Mouse (Mus musculus) WW6 (cell line): Measurements from ENCODE around the gene Ptrh1.

Experiments
- DNase-seq: peaks from one replicate; pipeline ENCODE4 v3.0.0-alpha.2; 2013; ENCODE audit warnings: low read depth, low spot score

The Ptrh1 gene

DNA sequence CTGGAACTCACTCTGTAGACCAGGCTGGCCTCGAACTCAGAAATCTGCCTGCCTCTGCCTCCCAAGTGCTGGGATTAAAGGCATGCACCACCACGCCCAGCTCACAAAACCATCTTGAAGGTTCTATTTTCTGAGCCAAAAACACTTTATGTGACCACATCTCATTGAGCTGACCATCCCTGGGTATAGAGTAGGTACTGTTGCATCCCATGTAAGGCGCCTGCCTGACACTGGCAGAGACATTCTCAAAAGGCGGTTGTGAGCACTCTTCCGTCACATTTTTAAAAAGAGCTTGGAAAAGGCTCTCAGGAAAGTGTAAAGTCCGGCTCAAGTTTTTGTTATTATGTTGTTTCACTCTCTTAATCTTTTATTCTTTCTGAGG is 18.9 kb upstream of the Ptrh1 start:
- DNase-seq, result no peak

DNA sequence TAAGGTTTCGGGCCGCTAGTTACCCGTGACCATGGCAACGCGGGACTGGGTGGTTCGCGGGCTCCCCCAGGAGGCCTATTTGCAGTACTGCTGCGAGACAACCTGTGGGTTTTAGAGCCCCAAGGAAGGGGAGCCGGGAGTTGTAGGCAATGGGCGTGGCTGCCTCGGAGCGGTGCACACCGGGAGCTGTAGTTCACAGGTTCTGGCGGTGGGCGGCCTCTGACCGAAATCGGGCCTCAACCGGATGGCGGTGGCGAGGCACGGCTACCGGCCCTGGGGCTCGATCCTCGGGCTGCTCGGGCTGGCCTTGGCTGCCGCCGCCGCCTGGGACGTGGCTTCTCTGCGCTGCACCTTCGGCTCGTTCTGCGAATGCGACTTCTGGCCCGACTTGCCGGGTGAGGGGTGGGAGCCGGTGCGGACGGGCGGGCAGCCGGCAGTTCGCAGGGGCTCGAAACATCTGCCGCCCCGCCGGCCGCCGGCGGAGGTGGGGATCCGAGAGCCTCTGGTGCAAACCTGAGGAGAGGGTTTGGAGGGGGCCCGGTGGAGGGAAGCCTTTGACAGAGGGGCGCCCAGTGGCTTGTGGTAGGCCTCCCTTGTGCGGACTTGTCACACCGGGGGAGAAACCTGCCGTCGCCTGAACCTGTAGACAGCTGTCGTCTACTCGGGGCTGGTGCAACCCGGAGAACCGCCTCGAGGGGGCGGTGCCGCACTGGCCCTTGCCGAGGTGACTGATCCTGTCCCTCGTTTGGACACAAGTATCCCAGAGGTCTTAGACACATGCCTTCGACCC is 18.3 kb upstream of the Ptrh1 start, which contains the start of gene Tor2a:
Tor2a (plus strand) TSS at position 179 of the 790 bp plus-strand sequence.
- DNase-seq, result peak; percentile 87

DNA sequence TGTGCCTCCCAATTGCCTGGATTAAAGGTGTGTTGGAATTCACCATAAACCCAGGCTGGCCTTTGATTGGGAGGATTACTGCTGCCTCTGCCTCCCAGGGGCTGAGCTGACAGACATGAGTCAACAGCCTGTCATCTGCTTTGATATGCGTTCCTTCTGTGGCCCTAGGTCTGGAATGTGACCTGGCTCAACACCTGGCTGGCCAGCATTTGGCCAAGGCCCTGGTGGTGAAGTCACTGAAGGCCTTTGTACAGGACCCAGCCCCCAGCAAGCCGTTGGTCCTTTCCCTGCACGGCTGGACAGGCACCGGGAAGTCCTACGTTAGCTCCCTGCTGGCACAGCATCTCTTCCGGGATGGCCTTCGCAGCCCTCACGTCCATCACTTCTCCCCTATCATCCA is 17.1 kb upstream of the Ptrh1 start:
- DNase-seq, result no peak

DNA sequence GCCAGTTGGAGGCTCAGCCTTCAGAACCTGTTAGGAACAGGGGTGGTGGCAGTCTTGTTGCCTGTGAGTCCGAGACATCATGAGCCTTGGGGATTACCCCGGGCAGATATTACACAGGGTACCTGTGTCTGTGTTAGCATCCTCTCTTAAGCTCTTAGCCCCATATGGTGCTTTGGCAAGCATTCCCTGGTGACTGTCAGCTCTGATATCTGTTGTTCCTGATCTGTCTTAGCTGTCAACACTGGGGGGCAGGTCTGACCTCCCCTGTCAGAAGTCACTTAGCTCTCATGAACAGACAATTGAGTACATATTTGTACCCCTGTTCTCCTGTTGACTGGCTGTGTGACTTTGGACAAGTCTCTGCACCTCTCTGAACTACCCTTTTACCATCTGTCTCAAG is 16.6 kb upstream of the Ptrh1 start:
- DNase-seq, result no peak

DNA sequence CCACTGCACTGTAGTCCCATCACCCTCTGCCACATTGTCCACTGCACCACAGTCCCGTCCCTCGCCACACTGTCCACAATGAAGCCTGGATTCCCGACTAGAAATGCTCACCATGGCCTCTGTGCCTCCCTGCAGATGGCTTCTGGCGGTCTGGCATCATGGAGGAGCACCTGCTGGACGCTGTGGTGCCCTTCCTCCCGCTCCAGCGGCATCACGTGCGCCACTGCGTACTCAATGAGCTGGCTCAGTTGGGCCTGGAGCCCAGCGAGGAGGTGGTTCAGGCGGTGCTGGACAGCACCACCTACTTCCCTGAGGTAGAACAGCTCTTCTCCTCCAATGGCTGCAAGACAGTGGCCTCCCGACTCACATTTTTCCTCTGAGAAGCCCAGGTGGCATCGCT is 14.2 kb upstream of the Ptrh1 start:
- DNase-seq, result no peak

DNA sequence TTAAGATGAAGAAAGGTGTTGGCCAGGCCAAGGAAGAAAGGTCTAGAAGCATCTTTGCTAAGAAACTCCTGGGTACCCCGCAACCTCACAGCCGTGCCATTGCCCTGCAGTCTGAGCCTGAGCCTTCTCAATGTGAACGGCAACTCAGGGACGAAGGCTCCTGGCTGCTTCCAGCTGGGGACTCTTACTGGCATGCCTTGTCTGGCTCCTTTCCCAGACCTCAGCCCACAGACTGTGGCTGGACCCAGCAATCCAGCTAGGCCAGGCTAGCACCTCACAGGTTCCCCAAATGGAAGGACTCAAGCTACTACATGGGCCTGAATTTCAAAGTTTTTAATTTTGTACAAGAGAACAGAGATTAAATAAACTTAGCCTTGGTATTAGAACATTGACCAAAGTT is 13.7 kb upstream of the Ptrh1 start:
- DNase-seq, result no peak

DNA sequence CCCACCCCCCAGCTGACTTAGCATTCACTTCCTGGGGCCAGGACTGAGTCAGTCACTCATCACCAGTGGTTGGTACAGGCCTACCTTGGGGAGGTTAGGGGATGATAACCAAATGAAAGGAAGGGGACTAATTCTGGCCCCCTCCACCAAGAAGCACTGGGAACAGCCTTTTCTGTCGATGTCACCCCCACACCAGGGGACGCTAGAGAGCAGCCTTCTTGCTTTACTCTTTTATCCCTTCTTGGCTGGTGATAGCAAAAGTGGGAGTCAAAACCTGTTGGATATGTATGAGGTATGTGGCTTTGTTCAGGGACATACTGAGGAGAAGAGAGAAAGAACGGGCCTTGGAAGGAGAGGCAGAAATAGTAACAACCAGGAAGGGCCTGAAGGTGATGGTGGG is 12.2 kb upstream of the Ptrh1 start:
- no peak for DNase-seq

DNA sequence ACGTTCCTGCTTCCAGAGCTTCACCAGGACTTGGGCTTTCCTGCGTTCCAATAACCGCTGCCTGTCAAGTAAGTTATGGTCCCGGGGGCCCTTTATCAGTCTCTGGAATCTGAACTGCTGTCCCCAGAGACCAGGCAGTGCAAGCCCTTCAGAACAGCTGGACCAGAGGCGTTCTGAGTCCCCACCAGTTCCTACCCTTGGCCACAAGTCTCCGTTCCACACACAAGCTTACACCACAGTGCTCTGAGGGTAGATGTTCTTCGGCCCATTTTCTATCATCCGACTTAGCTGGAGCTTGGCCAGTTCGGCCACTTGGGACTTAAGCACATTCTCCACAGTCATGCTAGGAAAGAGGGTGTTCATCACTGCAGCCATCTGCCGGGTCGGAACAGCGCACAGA is 8.3 kb upstream of the Ptrh1 start:
- no peak for DNase-seq

DNA sequence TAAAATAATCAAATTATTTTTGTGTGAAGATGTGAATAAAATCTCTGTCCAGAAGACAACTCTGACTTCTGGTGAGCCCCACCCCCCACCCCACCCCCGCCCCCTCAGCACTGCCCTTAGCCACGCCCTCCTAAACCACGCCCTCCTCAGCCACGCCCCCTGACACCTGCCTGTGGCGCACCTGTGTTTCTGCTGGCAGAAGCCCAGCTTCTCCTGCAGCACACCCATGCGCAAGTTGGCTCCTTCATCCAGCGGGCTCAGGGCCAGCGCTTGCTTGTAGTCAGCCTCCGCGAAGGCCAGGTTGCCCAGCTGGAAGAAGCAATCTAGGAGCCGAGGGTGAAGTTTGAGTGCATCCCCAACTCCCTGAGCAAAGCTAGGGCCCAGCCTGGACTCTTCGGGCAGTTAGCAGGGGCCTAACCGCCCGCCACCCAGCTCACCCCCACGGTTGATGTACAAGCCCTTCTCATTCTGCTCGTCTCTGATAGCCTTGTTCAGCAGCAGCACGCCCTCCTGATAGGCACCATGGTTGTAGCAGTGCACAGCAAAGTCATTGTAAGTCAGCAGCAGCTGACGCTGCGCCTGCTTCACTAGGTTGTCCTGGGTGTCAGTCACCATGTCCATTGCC is 6.8 kb upstream of the Ptrh1 start:
- DNase-seq, result no peak

DNA sequence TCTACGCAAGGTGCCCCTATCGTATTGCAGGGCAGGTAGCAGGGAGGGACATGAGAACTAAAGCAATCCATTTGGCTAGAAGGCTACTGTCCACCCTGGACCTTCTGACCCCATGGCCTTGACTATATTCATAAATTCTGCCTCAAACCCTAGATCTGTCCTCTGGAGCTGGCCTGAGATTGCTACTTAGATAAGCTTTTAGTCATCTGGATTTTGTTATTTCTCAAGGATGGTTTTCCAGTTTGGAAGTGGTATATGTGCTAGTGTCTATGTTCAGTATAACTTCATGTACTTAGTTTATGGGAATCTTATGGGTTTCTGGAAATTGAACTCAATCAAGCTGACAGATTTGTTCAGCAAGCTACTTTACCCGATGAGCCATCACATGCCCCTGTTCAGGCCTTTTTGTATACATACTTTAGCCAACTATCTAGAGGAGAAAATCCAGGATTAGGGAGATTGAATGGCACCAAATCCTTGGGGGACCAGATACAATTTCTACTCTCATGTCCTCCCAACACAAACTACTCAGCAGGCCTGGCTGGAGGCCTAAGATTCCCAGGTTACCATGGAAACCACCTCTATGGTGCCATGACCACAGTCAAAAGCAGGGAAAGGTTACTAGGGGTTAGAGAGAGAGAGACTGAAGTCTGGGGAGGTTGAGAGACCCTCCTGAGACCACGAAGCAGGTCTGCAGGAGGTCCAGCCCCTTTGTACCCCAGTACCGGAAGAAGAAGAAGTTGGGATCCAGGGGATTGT is 6.1 kb upstream of the Ptrh1 start:
- DNase-seq, result no peak

DNA sequence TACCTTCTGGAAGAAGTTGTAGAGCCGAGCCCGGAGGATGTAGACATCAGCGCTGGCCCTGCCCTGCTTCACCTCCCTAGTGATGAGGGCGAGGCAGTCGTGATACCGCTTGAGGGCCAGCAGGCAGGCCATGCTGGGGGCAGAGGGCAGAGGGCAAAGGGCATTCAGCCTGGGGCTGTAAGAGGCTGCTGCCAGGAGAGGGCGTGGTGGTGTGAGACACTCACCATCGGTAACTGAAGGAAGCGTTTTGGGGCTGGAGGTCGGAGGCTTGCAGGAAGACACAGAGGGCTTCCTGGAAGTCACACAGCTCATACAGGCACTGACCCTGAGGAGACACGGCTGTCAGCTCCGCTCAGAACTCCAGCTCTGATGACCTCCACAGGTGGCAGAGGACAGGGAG is 3.7 kb upstream of the Ptrh1 start:
- DNase-seq, result no peak

DNA sequence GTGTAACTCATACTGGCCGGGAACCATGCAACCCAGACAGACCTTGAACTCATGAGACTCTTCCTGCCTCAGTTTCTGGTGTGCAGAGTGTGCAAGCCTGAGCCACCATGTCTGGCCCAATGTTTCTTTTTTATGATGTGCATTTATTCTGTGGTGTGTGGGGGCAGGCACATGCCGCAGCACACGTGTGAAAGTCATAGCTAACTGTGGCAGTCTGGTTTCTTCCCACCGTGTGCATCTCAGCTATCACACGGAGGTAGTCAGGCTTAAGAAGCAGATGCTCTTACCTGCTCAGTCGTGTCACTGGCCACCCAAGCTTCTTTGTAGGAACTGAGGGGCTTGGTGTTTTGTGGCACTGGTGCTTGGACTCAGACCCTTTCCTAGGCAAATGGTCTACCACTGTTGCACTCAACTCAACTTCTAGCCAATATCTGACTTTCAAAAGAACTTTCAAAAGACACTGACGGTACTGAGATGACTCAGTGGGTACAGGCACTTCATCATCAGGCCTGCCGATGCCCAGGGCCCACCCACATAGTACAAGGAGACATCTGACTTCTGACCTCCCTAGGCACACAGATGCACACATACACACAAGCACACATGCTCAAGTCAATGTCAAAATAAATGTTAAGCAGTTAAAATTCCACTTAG is 2.8 kb upstream of the Ptrh1 start:
- DNase-seq, result no peak

DNA sequence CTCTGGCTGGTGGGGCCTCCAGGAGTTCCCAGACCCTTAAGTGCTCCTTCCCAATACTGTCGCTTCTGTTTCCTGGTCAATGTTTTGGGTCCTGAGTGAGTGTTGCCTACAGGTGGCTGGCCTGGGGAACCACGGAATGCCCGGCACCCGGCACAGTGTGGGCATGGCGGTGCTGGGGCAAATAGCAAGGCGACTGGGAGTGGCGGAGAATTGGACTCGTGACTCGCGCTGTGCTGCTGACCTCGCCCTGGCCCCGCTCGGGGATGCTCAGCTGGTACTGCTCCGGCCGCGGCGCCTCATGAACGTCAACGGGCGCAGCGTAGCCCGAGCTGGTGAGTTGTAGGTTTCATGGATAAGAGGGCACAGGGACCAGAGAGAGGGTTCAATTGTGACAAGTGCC is 606 bp downstream of the Ptrh1 start:
- no peak for DNase-seq

DNA sequence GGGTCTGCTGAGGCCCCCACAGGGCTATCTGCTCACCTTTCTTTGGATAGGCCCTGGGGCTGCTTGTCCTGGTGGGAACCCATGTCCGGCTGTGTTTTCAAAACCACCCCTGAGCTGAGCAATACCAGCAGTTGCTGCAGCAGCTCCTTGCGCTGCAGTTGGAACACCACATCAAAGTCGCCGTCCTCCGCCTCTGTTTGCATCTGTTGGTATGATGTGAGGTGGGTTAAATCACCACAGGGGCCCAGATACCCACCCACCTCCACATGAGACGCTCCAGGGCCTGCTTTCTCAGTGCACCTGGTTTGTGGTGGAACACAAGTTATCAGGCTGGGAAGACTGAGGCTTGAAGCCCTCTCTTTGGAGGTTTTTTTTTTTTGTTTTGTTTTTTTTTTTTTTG is 2.5 kb downstream of the Ptrh1 start:
- no peak for DNase-seq

DNA sequence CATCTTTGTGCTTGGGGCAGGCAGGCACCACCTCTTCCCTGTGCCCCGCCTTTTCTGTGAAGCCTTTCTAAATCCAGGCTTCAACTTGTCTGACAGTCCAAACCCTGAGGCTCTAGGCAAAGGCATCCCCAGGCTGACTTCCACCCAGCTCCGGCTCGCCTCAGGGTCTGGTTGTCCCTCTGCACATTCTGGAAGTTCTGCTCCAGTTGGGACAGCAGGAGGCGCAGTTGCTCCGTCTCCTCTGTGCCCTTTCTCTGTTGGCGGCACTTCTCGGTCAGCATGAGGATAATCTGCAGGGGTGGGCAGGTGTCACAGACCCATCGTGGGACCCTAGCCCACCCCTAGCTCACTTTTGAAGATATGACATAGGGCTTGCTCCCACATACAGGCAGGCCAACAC is 3.5 kb downstream of the Ptrh1 start:
- DNase-seq, result no peak

DNA sequence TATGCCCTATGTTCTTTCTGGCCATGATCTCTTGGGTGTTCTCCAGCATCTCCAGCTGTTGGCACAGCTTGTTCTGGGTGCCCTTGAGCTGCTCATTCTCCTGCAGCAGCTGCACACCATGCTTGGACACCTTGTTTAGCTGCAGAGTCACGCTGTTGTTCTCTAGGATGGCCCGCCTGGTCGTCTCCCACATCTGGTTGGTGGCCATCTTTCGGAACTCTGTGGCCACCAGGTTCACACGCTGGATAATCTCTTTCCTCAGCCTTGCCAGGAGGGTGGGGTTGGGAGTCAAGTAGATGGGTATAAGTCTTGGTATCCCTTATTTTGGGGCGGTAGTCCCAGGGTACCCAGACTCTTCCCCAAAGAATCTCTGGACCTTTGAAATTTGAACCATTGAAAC is 4.1 kb downstream of the Ptrh1 start:
- DNase-seq, result no peak

DNA sequence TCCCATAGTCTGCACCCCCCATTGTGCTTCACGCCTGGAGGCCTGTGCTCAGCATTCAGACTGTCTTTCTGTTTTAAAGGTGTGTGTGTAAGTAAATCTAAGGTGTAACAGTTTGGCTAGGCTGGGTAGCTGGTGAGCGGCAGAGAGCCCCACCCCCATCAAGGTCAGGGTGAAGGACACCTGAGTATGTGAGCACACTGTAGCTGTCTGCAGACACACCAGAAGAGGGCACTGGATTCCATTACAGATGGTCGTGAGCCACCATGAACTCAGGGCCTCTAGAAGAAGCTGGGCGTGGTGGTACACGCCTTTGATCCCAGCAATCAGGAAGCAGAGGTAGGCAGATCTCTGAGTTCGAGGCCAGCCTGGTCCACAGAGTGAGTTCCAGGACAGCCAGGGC is 6.1 kb downstream of the Ptrh1 start:
- no peak for DNase-seq

DNA sequence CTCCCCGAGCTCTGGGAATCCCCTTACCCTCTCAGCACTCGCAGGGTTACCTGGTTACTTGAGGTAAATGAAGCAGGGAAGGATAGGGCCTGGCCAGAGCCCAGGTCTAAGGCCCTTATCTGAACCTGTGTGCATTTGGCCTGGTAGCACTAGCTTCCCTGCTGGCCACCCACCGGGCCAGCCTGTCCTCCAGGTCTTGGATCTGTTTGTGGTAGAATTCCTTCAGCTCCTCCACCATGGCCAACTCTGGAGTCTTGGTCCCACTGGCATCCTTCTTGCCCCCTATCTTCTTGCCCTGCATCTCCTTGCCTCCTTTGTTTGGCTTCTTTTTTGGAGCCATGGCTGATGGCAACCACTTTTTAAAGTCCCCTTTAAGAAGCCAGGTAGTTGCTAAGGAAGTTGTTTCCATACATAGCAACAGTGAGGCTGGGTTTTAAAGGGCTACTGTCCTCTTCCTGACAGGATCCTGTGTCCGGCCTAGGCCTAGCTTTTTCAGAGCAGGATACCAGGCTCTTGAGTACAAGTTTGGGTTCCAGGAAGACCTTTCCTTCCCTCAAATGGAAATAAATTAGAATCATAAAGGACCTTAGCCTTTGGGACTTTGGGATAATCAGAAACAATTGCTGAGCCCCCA is 8.6 kb downstream of the Ptrh1 start, which contains the start of gene Cfap157:
Cfap157 (minus strand) TSS at position 381 of the 634 bp plus-strand sequence.
- DNase-seq, result no peak

DNA sequence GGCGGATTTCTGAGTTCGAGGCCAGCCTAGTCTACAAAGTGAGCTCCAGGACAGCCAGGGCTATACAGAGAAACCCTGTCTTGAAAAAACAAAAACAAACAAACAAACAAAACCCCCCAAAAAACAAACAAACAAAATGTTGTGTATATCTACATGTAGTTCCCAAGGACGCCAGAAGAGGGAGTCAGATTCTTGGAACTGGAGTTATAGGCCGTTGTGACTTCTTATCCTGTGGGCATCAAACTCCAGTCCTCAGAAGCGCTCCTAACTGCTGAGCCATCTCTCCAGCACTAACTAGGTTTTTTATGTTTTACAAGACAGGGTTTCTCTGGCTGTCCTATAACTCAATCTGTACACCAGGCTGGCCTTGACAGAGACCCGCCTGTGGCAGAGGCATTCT is 11.6 kb downstream of the Ptrh1 start:
- no peak for DNase-seq

DNA sequence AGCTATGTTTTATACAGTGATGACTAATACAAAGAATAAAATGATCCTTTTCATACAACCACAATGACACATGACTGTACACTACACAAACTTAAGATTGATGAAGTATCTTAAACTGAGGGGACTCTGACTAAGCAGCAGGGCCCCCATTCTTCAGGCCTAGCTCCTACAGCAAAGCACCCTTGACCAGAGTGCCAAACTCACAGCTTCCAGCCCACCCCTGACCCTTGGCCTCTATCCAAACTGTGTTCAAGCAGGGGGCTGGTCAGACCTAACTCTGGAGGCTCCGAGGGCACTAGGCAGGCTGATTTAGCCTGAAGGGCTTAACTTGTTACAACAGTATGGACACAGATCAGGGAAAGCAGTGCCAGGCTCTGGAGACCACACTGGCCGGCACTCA is 13.0 kb downstream of the Ptrh1 start:
- DNase-seq, result no peak

DNA sequence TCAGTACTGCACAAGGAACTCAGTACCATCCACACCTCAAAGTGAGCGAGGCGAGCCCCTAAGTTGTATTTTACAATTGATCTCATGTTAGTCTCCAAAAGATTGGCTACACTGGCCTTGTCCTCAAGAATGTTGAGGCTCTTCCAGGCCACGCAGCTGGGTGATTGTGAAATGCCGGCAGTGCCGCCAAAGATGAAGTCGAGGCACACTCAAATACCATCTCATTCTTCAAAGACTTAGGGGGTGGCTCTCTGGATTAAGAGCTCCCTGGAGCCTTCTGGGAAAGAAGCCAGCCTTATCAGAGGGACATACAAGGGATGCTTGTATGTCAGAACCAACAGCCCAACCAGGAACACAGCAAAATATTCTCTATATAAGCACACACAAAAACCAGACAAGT is 15.7 kb downstream of the Ptrh1 start:
- no peak for DNase-seq
